Mouse (Mus musculus): ENCODE data around the gene Kif12.
A peak's percentile ranks its signal among the peaks of the same experiment; 100 is the strongest.

The Kif12 gene

GRCm38 (mm10) chr4:63171969-63172685 lies at the start of gene Kif12:
Gene Kif12 (minus strand): TSS chr4:63172131.
- no peak for DNase-seq (ENCODE audit: low spot score in 2 of 2)

- DNase-seq (ENCODE audit: low spot score in 2 of 2) = no peak
Observed at GRCm38 (mm10) chr4:63221096-63221958, 49.4 kb upstream of the Kif12 start.

GRCm38 (mm10) chr4:63219635-63220034 lies 47.7 kb upstream of the Kif12 start:
- DNase-seq (ENCODE audit: low spot score in 2 of 2) = no peak

GRCm38 (mm10) chr4:63219059-63219458 lies 47.1 kb upstream of the Kif12 start:
- DNase-seq (ENCODE audit: low spot score in 2 of 2) = no peak

DNA sequence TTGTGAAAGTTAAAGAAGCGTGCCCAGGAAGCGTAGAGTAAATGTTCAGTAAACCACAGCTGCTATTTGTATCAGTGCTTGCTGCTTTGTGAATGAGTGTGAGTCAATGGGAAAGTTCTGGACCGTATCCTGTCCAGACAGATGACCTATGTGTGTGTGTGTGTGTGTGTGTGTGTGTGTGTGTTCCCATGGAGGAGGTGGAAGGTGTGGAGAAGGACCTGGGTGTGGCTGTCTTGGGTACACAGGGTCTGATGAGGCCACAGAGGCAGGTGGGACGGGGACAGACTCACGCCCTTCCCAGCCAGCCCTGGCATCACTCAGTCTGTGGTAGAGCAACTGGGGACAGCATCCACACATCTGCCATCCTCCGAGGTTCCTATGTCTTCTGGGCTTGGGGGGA lies 45.6 kb upstream of the Kif12 start:
- DNase-seq (ENCODE audit: low spot score in 2 of 2) = no peak

DNA sequence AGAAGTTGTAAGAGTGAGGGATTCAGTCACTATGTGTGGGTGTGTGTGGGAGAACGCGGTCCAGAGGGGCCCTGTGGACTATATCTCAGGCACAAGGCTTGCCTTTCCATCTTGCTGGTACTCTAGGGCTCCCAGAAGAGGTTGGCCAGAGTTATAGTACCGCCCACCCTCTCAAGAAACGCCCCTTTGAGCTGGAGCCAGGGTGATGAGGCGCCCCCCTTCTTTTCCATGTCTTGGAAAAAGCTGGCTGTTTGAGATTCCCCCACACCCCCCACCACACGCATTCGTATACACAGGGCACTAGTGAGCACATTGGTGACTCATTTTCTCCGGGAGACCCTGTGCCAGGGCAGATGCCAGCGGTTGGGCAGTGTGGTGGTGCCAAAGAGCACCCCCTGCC lies 44.6 kb upstream of the Kif12 start:
- no peak for DNase-seq (ENCODE audit: low spot score in 2 of 2)

DNA sequence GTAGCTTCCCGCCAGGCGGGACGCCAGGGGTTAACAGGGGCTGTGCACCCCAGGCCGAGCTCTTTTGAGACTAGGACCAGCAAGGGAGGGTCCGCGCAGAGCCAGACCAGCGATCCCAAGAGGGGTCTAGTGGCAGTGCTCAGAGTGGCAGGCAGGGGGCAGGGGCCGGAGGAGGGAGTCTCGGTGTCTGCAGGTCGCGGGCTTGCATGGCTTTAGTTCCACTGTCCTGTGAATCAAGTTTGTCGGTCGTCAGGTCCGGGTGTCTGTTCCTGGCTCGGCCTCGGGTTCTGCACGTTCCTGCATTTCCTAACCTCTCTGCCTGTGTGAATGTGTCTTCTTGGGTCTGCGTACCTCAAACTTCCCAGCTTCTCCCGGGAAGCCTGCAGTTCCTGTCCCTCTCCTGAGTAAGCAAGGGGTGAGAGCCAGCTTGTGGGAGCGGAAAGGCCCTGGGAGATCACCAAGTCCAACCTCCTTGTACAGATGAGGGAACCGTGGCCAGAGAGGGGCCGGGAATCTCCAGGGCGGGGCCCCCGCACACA lies 44.1 kb upstream of the Kif12 start:
- peak; percentile 21 to 62 for DNase-seq (ENCODE audit: low spot score in 2 of 2)

- peak; percentile 58 to 79 for DNase-seq (ENCODE audit: low spot score in 2 of 2)
Observed at GRCm38 (mm10) chr4:63215185-63215992, 43.5 kb upstream of the Kif12 start.

DNA sequence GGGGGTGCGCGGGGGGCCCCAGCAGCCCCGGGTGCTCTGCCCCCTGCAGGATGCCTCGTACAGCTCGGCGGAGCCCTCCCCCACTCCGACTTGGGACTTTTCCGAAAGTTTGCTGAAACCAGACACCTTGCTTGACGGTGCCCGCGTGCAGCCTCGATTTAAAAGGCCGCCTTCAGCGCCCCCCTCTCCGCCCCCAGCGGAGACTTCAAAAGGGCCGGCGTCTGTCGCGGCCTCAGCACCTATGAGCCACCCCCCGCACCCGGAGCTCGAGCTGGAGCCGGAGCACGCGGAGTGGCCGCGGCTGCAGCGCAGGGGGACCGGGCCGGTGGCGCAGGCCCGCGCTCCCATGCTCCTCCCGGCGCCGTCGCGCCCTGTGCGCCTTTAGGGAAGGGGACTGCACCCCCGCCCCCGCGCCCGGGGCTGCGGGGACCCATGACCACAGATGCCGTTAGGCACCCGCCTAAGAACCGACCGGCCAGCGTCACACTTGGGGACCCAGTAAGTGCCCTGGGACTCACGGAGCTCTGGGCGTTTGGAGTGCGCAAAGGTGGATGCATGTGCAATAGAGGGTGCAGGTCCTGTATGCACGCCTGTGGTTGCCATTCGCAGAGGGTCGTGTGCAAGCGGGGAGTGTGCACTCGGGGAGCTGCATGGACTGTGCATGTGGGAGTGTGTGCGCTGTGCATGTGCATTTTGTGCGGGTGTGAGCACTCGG lies 42.1 kb upstream of the Kif12 start, which contains the start of gene Col27a1:
Gene Col27a1 (plus strand): TSS at position 98 of the 715 bp plus-strand sequence.
- DNase-seq (ENCODE audit: low spot score in 2 of 2) = peak; percentile 10 to 32

- DNase-seq (ENCODE audit: low spot score in 2 of 2) = peak; percentile 5 to 43
Observed at GRCm38 (mm10) chr4:63205583-63205982, 33.7 kb upstream of the Kif12 start.

DNA sequence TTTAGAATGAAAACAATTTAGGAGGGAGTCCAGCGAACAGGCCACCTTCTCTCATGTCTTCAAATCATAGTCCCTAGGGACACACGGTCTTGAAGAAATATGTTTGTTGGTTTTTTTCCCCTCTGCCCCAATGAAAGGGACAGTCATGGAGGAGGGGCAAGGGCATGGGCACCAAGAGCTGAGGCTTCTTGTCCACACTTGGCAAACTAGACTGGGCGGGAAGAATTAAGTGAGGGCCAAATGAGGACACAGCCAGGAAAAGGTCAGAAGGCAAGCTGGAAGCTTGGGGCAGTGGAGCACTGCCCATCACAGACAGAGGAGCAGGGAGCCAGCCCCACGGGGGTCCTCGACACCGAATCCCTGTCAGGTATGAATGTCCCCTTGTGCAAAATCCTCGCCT lies 31.9 kb upstream of the Kif12 start:
- DNase-seq (ENCODE audit: low spot score in 2 of 2) = no peak

DNA sequence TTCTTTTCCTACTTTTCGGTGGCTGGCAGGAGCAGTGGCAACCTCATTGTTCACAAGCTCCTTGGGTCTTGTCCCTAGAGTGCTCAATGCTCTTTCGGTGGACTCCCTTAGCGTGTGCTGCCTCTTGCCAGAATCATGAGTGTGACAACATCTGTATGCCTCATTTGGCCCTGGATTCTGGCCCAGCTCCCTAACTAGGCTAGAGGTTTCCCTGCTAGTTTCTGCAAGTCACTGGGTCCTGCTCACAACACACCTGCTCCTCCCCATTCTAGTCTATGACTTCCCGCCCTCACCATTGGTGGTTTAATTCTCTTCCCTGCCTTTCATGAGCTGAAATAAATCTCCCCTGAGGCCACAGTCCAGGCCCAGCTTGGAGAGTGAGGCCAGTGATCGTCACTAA lies 27.4 kb upstream of the Kif12 start:
- DNase-seq (ENCODE audit: low spot score in 2 of 2) = no peak

DNA sequence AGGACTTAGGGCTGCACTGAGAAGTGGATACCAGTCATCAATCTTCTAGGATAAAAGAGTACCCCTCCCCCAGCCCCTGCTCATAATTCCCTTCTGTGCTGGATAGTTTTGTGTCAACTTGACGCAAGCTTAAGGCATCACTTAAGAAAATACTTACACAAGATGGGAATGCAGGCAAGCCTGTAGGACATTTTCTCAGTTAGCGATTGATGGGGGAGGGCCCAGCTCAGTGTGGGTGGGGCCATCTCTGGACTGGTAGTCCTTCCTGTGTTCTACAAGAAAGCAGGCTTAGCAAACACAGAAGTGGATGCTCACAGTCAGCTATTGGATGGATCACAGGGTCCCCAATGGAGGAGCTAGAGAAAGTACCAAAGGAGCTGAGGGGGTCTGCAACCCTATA lies 22.4 kb upstream of the Kif12 start:
- no peak for DNase-seq (ENCODE audit: low spot score in 2 of 2)

DNA sequence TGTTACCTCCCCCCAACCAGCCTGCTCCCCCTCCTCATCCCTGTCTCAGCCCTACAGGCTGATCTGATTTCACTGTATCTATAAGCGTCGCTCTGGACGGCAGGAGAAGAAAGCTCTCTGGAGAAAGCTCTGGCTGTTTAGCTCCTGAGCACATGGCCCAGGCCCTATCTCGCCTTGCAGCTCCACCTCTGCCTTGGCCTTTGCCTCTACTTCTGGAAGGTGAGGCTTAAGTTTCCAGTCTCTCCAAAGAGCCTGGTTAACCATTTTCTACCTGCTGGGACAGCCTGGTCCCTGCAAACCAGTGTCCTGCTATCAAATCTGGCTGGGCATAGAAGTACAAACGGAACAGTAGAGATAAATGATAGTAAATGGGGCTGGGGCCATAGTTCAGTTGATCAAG lies 19.7 kb upstream of the Kif12 start:
- no peak for DNase-seq (ENCODE audit: low spot score in 2 of 2)

DNA sequence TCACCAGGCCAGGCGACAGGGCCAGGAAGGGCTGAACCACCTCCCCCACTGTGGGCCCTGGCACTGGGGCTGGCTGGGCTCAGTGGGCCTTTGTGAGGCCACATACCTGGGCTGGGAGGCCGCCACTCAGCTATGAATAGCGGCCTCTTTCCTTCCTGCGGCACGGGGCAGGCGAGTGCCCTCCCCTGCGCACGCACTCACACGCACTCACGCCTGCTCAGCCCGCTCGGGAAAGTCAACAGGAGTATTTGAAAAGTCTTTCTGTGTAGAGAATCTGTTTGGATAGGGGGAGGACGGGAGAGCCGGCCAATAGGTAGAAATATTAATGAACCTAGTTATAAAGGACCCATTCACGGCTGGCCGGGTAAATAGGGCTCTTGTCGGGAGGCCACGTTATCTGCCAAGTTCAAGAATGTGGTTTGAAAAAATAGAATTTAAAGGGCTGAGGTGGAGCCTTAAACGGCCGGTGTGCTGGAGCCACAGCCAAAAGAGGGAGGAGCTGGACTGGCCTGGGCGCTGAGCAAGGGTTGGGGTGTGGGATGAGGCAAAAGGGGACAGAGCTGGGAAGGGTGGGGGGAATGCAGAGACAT lies 14.4 kb upstream of the Kif12 start:
- no peak for DNase-seq (ENCODE audit: low spot score in 2 of 2)

GRCm38 (mm10) chr4:63181556-63181955 lies 9.6 kb upstream of the Kif12 start:
- peak; percentile 13 to 65 for DNase-seq (ENCODE audit: low spot score in 2 of 2)

DNA sequence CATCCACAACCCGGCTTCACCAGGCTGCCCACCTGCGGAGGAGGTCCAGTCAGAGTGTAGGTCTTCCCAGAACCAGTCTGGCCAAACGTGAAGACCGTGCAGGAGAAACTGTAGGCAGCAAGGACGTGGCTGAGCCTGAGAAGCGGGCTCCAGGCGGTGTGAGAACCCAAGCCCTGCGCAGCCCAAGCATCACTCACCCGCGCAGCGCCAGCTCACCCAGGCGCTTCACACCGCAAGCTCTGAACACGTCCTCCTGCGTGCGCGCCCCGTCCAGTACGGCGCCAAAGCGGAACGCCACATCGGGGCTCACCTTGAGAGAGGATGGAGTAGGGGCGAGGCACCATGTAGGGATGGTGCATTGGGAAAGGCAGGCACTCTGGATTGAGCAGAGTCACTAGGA lies 809 bp downstream of the Kif12 start:
- no peak for DNase-seq (ENCODE audit: low spot score in 2 of 2)

- DNase-seq (ENCODE audit: low spot score in 2 of 2) = no peak
Observed at GRCm38 (mm10) chr4:63170061-63170460, 1.9 kb downstream of the Kif12 start.

GRCm38 (mm10) chr4:63166323-63166722 lies 5.6 kb downstream of the Kif12 start:
- DNase-seq (ENCODE audit: low spot score in 2 of 2) = no peak

DNA sequence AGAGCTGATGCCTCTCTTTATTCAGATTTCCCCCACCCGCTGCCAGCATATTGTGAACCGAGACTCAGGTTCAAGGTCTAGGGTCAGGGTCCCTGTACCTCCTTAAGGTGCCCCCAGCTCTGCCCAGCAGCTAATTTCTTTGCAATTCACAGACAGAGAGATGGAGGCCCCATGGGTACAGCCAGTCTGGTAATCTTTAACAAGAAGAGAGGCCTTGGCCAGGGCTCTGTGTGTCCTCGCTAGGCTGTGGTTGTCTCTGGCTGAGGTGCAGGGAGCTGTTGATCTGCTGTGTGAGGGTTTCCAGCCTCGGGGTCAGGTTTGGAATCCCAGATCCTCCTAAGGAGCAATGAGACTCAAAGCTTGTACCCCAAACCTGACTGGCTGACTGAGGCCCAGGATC lies 6.3 kb downstream of the Kif12 start:
- no peak for DNase-seq (ENCODE audit: low spot score in 2 of 2)
